Mouse (Mus musculus) erythroblast, embryonic 14.5 days (primary cell): ENCODE data around the gene Pde4b. TPM values are rescaled to one million over a fixed set of nuclear protein-coding genes. Genes with fewer than 3 reads are reported as not detected.
"Not testable (repeated sequence)": the region's sequence is repeated elsewhere in the genome, so short reads cannot be mapped to it uniquely, and the experiment has no call there.

Source experiments
- H3K27me3 ChIP-seq: 2 replicates; pipeline ENCODE4 v1.6.1; 2012; ENCODE audit warnings: inconsistent platforms; ENCODE audit not compliant: control insufficient read depth
- H3K36me3 ChIP-seq: 2 replicates; pipeline ENCODE4 v1.6.1; 2012; ENCODE audit warnings: mild to moderate bottlenecking, inconsistent platforms; ENCODE audit not compliant: control insufficient read depth
- H3K4me1 ChIP-seq: 2 replicates; pipeline ENCODE4 v1.6.1; 2012; ENCODE audit warnings: inconsistent platforms; ENCODE audit not compliant: control insufficient read depth
- H3K4me3 ChIP-seq: replicated peaks from 2 replicates; pipeline ENCODE3; 2012; ENCODE audit warnings: moderate library complexity, mild to moderate bottlenecking, inconsistent platforms
- H3K9me3 ChIP-seq: 2 replicates; pipeline ENCODE4 v1.6.1; 2012; ENCODE audit warnings: low read length, inconsistent platforms, mixed read lengths; ENCODE audit not compliant: control insufficient read depth
- GATA1 ChIP-seq: IDR thresholded peaks from 2 replicates; pipeline ENCODE4 v1.6.1; 2012; ENCODE audit warnings: low read length, inconsistent platforms, mixed read lengths
- TAL1 ChIP-seq: IDR thresholded peaks from 3 replicates; pipeline ENCODE4 v1.6.1; 2012; ENCODE audit warnings: low read length, inconsistent platforms, mixed read lengths
- polyA plus RNA-seq: library from polyadenylated mRNA; stranded (reverse); fragments of >175 nt; gene quantifications from 2 replicates; pipeline ENCODE4 v1.2.3, GENCODE M21; 2012

The Pde4b gene
- polyA plus RNA-seq, 1 experiment = 0.08 TPM

DNA sequence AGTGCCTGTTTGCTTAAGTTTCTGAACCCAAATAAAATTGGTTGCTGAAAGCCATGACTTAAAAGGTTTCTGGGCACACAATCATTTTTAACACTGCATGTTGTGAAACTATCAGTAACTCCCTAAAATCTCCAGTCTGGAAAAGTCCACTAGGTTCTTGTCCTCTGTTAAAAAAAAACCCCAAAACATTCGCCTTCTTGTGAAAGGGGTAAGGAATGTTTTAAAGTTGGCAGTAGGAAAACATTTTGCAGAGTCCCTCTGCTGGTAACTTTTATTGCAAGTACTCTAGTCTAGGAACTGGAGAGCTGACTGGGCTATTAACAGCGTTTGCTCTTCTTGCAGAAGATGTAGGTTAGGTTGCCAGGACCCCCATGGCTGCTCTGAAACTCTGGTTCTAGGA, 400.7 kb downstream of the Pde4b start:
- Histone ChIP-seq H3K4me3 (no peak overlapping the region), H3K4me1 (no peaks in the 10 kb centered on the region), H3K36me3 (no peaks in the 10 kb centered on the region), H3K9me3 (no peaks in the 10 kb centered on the region), H3K27me3 (no peaks in the 10 kb centered on the region)
- TF ChIP-seq TAL1 = no peak
- no peak for TF ChIP-seq GATA1

- H3K9me3 ChIP-seq = no peaks in the 10 kb centered on the region
- TF ChIP-seq TAL1 (no peak), GATA1 (no peak)
- no peak overlapping the region for H3K4me3 ChIP-seq
- no peaks in the 10 kb centered on the region for H3K36me3 ChIP-seq
- no peaks in the 10 kb centered on the region for H3K27me3 ChIP-seq
- peaks cover 2% of the 10 kb centered on the region; the same call in 1 of the 2 replicates for H3K4me1 ChIP-seq
These were observed 404.3 kb downstream of the Pde4b start for GRCm38 (mm10) chr4:102491468-102492123.

DNA sequence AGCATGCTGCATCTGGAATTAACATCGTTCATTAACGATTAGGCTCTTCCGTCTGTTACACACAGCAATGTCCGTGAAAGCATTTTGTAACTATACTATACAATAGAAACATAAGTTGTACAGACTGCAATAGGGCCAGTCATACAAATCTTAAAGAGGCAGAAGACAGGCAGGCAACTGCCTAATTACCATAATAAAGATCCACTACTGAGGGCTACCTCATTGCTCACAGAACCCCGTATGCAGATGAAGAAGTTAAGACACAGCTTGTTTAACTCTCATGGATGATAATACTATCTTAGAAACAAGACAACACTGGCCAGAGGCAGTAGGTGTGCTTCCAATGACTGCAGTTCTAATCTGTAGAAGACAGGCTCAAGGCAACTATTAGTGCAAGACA, 405.6 kb downstream of the Pde4b start:
- no peaks in the 10 kb centered on the region for H3K9me3 ChIP-seq
- no peaks in the 10 kb centered on the region for H3K27me3 ChIP-seq
- H3K36me3 ChIP-seq = no peaks in the 10 kb centered on the region
- no peak for TF ChIP-seq TAL1
- TF ChIP-seq GATA1 = no peak
- H3K4me1 ChIP-seq = peaks cover 2% of the 10 kb centered on the region; the same call in 1 of the 2 replicates
- no peak overlapping the region for H3K4me3 ChIP-seq

DNA sequence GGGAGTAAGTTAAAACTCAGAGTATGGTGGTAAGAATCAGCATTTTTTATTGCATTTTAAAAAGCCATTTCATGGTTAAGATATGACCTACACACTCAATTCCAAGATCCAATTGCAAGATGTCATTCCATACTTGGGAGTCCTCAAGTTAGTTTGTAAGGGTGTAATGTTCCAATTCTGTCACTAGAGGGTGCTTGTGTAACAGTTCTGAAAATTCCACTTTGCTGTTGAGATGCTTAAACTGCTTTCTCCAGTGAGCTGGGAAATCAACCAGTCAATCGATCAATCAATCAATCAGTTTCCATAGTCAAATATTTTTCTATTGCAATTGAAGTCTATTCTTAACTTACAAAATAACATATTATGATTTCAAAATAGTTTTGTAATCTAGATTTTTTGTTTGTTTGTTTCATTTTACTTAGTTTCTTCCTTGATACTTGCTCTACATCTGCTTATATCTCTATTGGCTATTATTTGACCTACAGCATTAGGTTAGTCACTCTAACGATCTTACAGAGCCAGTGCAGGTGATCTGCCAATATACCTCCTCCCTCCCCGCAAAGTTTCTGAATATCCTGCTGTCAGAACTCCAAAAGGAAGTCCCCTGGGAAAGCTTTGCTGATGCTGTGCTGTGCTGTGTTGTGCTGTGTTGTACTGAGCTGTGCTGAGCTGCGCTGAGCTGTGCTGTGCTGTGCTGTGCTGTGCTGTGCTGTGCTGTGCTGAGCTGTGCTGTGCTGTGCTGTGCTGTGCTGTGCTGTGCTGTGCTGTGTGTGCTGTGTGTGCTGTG, 406.2 kb downstream of the Pde4b start:
- TF ChIP-seq GATA1 = no peak
- no peak for TF ChIP-seq TAL1
- no peak overlapping the region for H3K4me3 ChIP-seq
- no peaks in the 10 kb centered on the region for H3K27me3 ChIP-seq
- H3K4me1 ChIP-seq = peaks cover 2% of the 10 kb centered on the region; the same call in 1 of the 2 replicates
- no peaks in the 10 kb centered on the region for H3K36me3 ChIP-seq
- H3K9me3 ChIP-seq = no peaks in the 10 kb centered on the region

- not testable (repeated sequence) for H3K9me3 ChIP-seq, H3K4me3 ChIP-seq, H3K4me1 ChIP-seq, H3K27me3 ChIP-seq, H3K36me3 ChIP-seq
These were observed 406.9 kb downstream of the Pde4b start for GRCm38 (mm10) chr4:102494203-102494602.

- no peaks in the 10 kb centered on the region for H3K27me3 ChIP-seq
- TF ChIP-seq TAL1 (no peak), GATA1 (no peak)
- no peaks in the 10 kb centered on the region for H3K36me3 ChIP-seq
These were observed 407.7 kb downstream of the Pde4b start for GRCm38 (mm10) chr4:102495001-102495400.

GRCm38 (mm10) chr4:102495474-102495873, 408.1 kb downstream of the Pde4b start:
- no peaks in the 10 kb centered on the region for H3K9me3 ChIP-seq
- no peaks in the 10 kb centered on the region for H3K36me3 ChIP-seq
- no peak overlapping the region for H3K4me3 ChIP-seq
- peaks cover 2% of the 10 kb centered on the region; the same call in 1 of the 2 replicates for H3K4me1 ChIP-seq
- H3K27me3 ChIP-seq = no peaks in the 10 kb centered on the region
- TF ChIP-seq TAL1 = no peak

More at GRCm38 (mm10) chr4:102495001-102495400, 407.7 kb downstream of the Pde4b start:
- Histone ChIP-seq H3K4me1 (peaks cover 2% of the 10 kb centered on the region; the same call in 1 of the 2 replicates), H3K4me3 (no peak overlapping the region), H3K9me3 (no peaks in the 10 kb centered on the region)

DNA sequence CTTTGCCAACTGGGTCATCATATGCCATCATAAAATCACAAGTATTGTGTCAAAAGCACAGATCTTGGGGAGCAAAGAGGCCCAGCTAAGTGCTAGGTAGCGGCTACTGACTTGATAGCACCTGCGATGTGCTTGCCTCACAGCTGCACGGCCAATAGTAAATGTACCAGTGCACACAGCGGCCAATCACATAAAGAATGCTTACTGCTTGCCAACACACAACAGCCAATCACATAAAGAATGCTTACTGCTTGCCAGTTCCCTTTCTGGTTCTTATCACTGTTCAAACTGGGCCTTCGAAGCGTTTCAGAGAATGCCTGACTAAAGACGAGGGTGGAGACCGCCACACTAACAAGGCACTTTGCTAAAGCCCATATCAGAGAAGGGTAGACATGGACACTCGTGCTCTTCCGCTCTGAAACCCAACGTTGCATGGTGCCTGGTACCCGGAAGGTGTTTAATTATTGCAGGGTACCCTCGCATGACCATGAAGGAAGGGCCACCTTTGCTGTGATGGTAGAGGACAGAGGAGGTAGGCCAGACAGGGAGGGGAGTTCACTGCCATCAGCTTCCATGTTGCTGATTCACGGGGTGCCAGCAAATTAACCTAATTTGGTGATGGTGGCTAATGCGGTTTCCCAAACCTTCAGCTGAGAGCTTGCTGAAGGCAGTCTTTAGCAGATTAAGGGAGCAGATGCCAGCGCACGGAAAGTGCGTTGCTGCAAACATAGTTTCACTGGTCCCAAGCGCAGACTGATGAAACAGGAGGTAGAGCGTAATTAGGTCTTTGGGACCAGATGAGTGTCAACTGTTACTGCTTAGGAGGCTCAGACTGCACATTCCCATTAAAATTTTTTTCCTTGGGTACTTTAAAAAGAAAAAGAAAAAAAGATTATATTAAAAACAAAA, 409.2 kb downstream of the Pde4b start:
- peaks cover 2% of the 10 kb centered on the region; the same call in 1 of the 2 replicates for H3K4me1 ChIP-seq

DNA sequence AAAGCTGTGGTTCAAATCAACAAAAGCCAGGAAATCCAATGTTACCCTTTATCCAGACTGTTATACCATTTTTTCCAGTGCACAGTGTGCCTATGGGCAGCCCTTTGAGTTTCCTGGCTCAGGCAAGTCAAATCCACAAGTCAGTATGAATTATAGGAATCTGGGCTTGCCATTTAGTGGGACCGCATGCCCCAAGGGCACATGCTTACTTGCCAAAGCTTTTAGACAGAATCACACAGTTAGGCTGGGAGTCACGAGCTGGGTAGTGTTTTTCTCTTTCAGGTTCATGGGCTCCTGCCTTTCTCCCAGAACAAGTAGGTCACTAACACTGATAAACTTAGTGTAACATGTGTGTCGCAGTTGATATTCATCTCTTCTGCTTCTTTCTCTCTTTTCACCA, 409.9 kb downstream of the Pde4b start:
- Histone ChIP-seq H3K9me3 (no peaks in the 10 kb centered on the region), H3K4me1 (peaks cover 2% of the 10 kb centered on the region; the same call in 1 of the 2 replicates), H3K27me3 (no peaks in the 10 kb centered on the region), H3K36me3 (no peaks in the 10 kb centered on the region), H3K4me3 (no peak overlapping the region)
- TF ChIP-seq GATA1 (no peak), TAL1 (no peak)

More for the DNA sequence above, 409.2 kb downstream of the Pde4b start:
- Histone ChIP-seq H3K36me3 (no peaks in the 10 kb centered on the region), H3K4me3 (no peak overlapping the region), H3K9me3 (no peaks in the 10 kb centered on the region), H3K27me3 (no peaks in the 10 kb centered on the region)
- TF ChIP-seq GATA1 (no peak), TAL1 (no peak)
